Comparison of ENCODE assay signal across 30 mouse cellular contexts in the genomic region with DNA sequence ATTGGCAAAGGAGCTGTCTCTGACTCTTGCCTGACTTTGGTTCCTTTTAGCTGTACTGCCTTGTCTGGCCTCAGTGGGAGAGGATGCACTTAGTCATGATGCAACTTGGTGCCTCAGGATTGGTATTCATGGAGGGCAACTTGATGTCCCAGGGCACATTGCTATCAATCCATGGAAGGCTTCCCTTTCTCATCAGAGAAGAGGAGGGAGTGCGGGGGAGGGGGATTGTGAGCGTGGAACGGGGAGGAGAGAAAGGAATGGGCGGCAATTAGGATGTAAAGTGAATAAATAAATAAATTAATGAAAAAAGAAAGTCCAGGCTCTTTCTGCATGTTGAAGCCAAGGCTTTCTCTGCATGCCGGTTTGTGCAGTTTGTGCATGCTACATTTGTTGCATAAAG. TPM values are rescaled to one million over a fixed set of nuclear protein-coding genes. Genes with fewer than 3 reads are reported as not detected.
DNase-seq lines count a peak whose midpoint lies in the region; ATAC-seq and TF ChIP-seq lines count a peak whose summit lies in the region.
"Had no signal": no experiment of that assay in that cellular context is flagged by ENCODE, and none has a peak within 500 bp of the region (broad histone marks: within the 10 kb centered on the region; RNA-seq: fewer than 3 reads in every experiment).

No protein-coding gene starts in this region.

- H3K4me2 ChIP-seq in hindbrain, embryonic 11.5 days (replicated peaks; ENCODE audit: low read depth, low read length) = no peak overlapping the region
- no peak overlapping the region for H3K4me2 ChIP-seq in hindbrain, embryonic 16.5 days (ENCODE audit: low read length)
- no peak overlapping the region for H3K4me2 ChIP-seq in midbrain, embryonic 13.5 days (replicated peaks)
- no peak overlapping the region for H3K4me2 ChIP-seq in midbrain, postnatal 0 days (ENCODE audit: low read depth, low read length, poor library complexity, severe bottlenecking)
- H3K4me2 ChIP-seq: forebrain, embryonic 15.5 days; heart, embryonic 13.5 days; hindbrain, embryonic 13.5 days had no signal

- WGBS in hindbrain, embryonic 11.5 days = 51% methylated on average over 5 of the region's 5 CpGs
- 30% methylated on average over 5 of the region's 5 CpGs for WGBS in hindbrain, embryonic 16.5 days
- 46% methylated on average over 5 of the region's 5 CpGs for WGBS in midbrain, embryonic 13.5 days
- 50% methylated on average over 5 of the region's 5 CpGs for WGBS in midbrain, postnatal 0 days

- no peaks in the 10 kb centered on the region for H3K36me3 ChIP-seq in hindbrain, embryonic 11.5 days (ENCODE audit: control insufficient read depth, insufficient read depth, low read length)
- H3K36me3 ChIP-seq in hindbrain, embryonic 16.5 days (ENCODE audit: control insufficient read depth, insufficient read depth, low read length) = no peaks in the 10 kb centered on the region
- H3K36me3 ChIP-seq in midbrain, embryonic 13.5 days = no peaks in the 10 kb centered on the region
- no peaks in the 10 kb centered on the region for H3K36me3 ChIP-seq in midbrain, postnatal 0 days (ENCODE audit: insufficient read depth, low read length)
- H3K36me3 ChIP-seq: forebrain, embryonic 15.5 days; G1E; heart, embryonic 10.5 days; heart, embryonic 13.5 days; hindbrain, embryonic 13.5 days had no signal

- no peaks in the 10 kb centered on the region for H3K9me3 ChIP-seq in hindbrain, embryonic 11.5 days (ENCODE audit: control insufficient read depth, low read length)
- no peaks in the 10 kb centered on the region for H3K9me3 ChIP-seq in hindbrain, embryonic 16.5 days (ENCODE audit: control insufficient read depth, low read length)
- no peaks in the 10 kb centered on the region for H3K9me3 ChIP-seq in midbrain, embryonic 13.5 days
- H3K9me3 ChIP-seq in midbrain, postnatal 0 days (ENCODE audit: low read length) = no peaks in the 10 kb centered on the region
- H3K9me3 ChIP-seq: forebrain, embryonic 15.5 days; G1E; heart, embryonic 10.5 days; heart, embryonic 13.5 days; hindbrain, embryonic 13.5 days had no signal

- DNase-seq in hindbrain, embryonic 11.5 days (ENCODE audit: low spot score) = peak; percentile 32
- no peak for DNase-seq in midbrain, postnatal 0 days (ENCODE audit: low spot score)
- peak; percentile 3 for DNase-seq in ZHBTc4 (ENCODE audit: low read depth, low spot score)
- DNase-seq in heart, adult 9 months (ENCODE audit: low spot score in 2 of 2) = no peak
- DNase-seq: adrenal gland, adult 8-10 months; adrenal gland, postnatal 25 days; B cell, adult 2 months; cerebellum, adult 18-20 months; cerebellum, adult 9-10 months; cerebellum, postnatal 14 days; gastrocnemius, postnatal 25 days; heart, adult 18-20 months; heart, postnatal 14 days; heart, postnatal 4 days had no signal

- no peak overlapping the region for H3K27ac ChIP-seq in hindbrain, embryonic 11.5 days (ENCODE audit: low read depth, low read length)
- no peak overlapping the region for H3K27ac ChIP-seq in hindbrain, embryonic 16.5 days (ENCODE audit: low read depth, low read length)
- no peak overlapping the region for H3K27ac ChIP-seq in midbrain, embryonic 13.5 days
- no peak overlapping the region for H3K27ac ChIP-seq in midbrain, postnatal 0 days (ENCODE audit: low read depth, low read length)
- H3K27ac ChIP-seq: forebrain, embryonic 15.5 days; heart, embryonic 10.5 days; heart, embryonic 13.5 days; hindbrain, embryonic 13.5 days had no signal

- ATAC-seq in hindbrain, embryonic 11.5 days (ENCODE audit: low FRiP score) = peak; percentile 67
- ATAC-seq in hindbrain, embryonic 16.5 days = no peak
- 0 out of 2 replicates have a peak, but pooled peaks have one; percentile 6 for ATAC-seq in midbrain, embryonic 13.5 days
- no peak for ATAC-seq in midbrain, postnatal 0 days (ENCODE audit: low FRiP score)
- ATAC-seq: forebrain, embryonic 15.5 days; intestine, postnatal 0 days; Patski had no signal

- H3K4me3 ChIP-seq in hindbrain, embryonic 11.5 days (ENCODE audit: low read depth, low read length) = no peak overlapping the region
- H3K4me3 ChIP-seq in hindbrain, embryonic 16.5 days (ENCODE audit: low read length) = no peak overlapping the region
- H3K4me3 ChIP-seq in midbrain, embryonic 13.5 days (replicated peaks) = no peak overlapping the region
- H3K4me3 ChIP-seq in midbrain, postnatal 0 days (ENCODE audit: low read depth, low read length) = no peak overlapping the region
- H3K4me3 ChIP-seq: forebrain, embryonic 15.5 days; heart, embryonic 10.5 days; heart, embryonic 13.5 days; hindbrain, embryonic 13.5 days had no signal

- no peaks in the 10 kb centered on the region for H3K27me3 ChIP-seq in hindbrain, embryonic 11.5 days (ENCODE audit: control insufficient read depth, insufficient read depth, low read length)
- no peaks in the 10 kb centered on the region for H3K27me3 ChIP-seq in hindbrain, embryonic 16.5 days (replicated peaks; ENCODE audit: control insufficient read depth, insufficient read depth, low read length)
- H3K27me3 ChIP-seq in midbrain, embryonic 13.5 days = no peaks in the 10 kb centered on the region
- no peaks in the 10 kb centered on the region for H3K27me3 ChIP-seq in midbrain, postnatal 0 days (ENCODE audit: insufficient read depth, low read length)
- H3K27me3 ChIP-seq: CH12.LX; forebrain, embryonic 15.5 days; heart, embryonic 13.5 days; hindbrain, embryonic 13.5 days; Patski had no signal

- no peaks in the 10 kb centered on the region for H3K4me1 ChIP-seq in hindbrain, embryonic 11.5 days (replicated peaks; ENCODE audit: control insufficient read depth, insufficient read depth, low read length)
- H3K4me1 ChIP-seq in hindbrain, embryonic 16.5 days (ENCODE audit: control insufficient read depth, insufficient read depth, low read depth, low read length) = no peaks in the 10 kb centered on the region
- H3K4me1 ChIP-seq in midbrain, embryonic 13.5 days (replicated peaks) = peaks cover 7% of the 10 kb centered on the region; the same call in 1 of the 2 replicates
- no peaks in the 10 kb centered on the region for H3K4me1 ChIP-seq in midbrain, postnatal 0 days (ENCODE audit: insufficient read depth, low read length)
- H3K4me1 ChIP-seq: forebrain, embryonic 15.5 days; heart, embryonic 10.5 days; heart, embryonic 13.5 days had no signal

- no peak for TF ChIP-seq CTCF in midbrain, postnatal 0 days (IDR thresholded peaks at IDR 0.05)

- H3K9ac ChIP-seq in hindbrain, embryonic 11.5 days (ENCODE audit: low read depth, low read length) = no peak overlapping the region
- H3K9ac ChIP-seq in hindbrain, embryonic 16.5 days (ENCODE audit: low read depth, low read length) = no peak overlapping the region
- no peak overlapping the region for H3K9ac ChIP-seq in midbrain, embryonic 13.5 days (replicated peaks)
- no peak overlapping the region for H3K9ac ChIP-seq in midbrain, postnatal 0 days (replicated peaks; ENCODE audit: low read length, poor library complexity, severe bottlenecking)
- H3K9ac ChIP-seq: forebrain, embryonic 15.5 days; heart, embryonic 13.5 days; hindbrain, embryonic 13.5 days had no signal

RNA-seq across cellular contexts. Expression of a gene that starts 51.9 kb away (rescaled TPM):
- not detected in 2 replicates for polyA plus RNA-seq in hindbrain, embryonic 11.5 days (2014; fragmentation: Nextera tagmentation; extraction: Ambion mirVana)
- polyA plus RNA-seq in hindbrain, embryonic 16.5 days (2015; fragmentation: Nextera tagmentation; extraction: Ambion mirVana) = not detected in 2 replicates
- not detected in 2 replicates for polyA plus RNA-seq in midbrain, embryonic 13.5 days (2015; fragmentation: Nextera tagmentation; extraction: Ambion mirVana)
- not detected in 2 replicates for total RNA-seq in midbrain, postnatal 0 days (2014; rRNA removed)
- polyA plus RNA-seq in midbrain, postnatal 0 days (2015; fragmentation: Nextera tagmentation; extraction: Ambion mirVana) = not detected in 2 replicates
- total RNA-seq: adrenal gland, postnatal 25 days; CH12.LX; G1E; gastrocnemius, adult 8-10 months; gastrocnemius, postnatal 25 days; heart, adult 18-20 months; heart, postnatal 14 days; heart, postnatal 4 days had no signal
- polyA plus RNA-seq: embryonic facial prominence, embryonic 11.5 days; embryonic facial prominence, embryonic 14.5 days; forebrain, embryonic 11.5 days; forebrain, embryonic 15.5 days; gonadal fat pad, adult 2 months; heart, embryonic 10.5 days; heart, embryonic 13.5 days; hindbrain, embryonic 13.5 days; intestine, embryonic 14.5 days; intestine, postnatal 0 days; Patski had no signal

Comparison
In these comparisons a context has a peak if more than half of its experiments do, and no peak if none do; other contexts are left out.
1. ATAC-seq: peak in hindbrain, embryonic 11.5 days (single experiment) and midbrain, embryonic 13.5 days (single experiment); none in hindbrain, embryonic 16.5 days (single experiment) and midbrain, postnatal 0 days (single experiment).
2. DNase-seq: peak in hindbrain, embryonic 11.5 days (single experiment) and ZHBTc4 (single experiment); none in midbrain, postnatal 0 days (single experiment) and heart, adult 9 months (0 of 2).